Comparison of ENCODE assay signal across 24 mouse cellular contexts in the genomic region with DNA sequence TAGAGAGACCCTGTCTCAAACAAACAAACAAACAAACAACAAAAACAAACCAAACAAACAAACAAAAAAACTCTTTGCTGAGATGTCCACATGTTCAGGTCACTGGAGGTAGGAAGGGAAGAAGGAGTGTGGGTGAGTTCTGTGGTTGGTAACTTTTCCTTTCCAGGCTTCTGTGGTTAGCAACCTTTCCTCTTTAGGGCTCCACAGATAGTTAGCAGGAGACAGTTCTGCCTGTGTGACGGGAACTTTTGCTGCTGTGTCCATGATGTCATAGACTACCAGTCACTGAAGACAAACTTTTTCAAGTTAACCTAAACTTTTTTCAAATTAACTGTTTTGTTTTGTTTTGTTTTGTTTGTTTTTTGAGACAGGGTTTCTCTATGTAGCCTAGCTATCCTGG.
"Had no signal": no experiment of that assay in that cellular context is flagged by ENCODE, and none has a peak within 500 bp of the region (broad histone marks: within the 10 kb centered on the region; RNA-seq: fewer than 3 reads in every experiment).

No protein-coding gene starts in this region.

- H3K36me3 ChIP-seq: heart, embryonic 13.5 days; heart, embryonic 15.5 days; hindbrain, embryonic 13.5 days; hindbrain, embryonic 15.5 days; kidney, embryonic 15.5 days; limb, embryonic 13.5 days; limb, embryonic 15.5 days; liver, embryonic 12.5 days had no signal

- H3K4me1 ChIP-seq: heart, embryonic 13.5 days; heart, embryonic 15.5 days; hindbrain, embryonic 13.5 days; hindbrain, embryonic 15.5 days; kidney, embryonic 15.5 days; limb, embryonic 13.5 days; limb, embryonic 15.5 days; liver, embryonic 12.5 days had no signal

- H3K9me3 ChIP-seq: heart, embryonic 13.5 days; heart, embryonic 15.5 days; hindbrain, embryonic 13.5 days; hindbrain, embryonic 15.5 days; kidney, embryonic 15.5 days; limb, embryonic 13.5 days; limb, embryonic 15.5 days; liver, embryonic 12.5 days had no signal

- H3K27me3 ChIP-seq: heart, embryonic 13.5 days; heart, embryonic 15.5 days; hindbrain, embryonic 13.5 days; hindbrain, embryonic 15.5 days; kidney, embryonic 15.5 days; limb, embryonic 13.5 days; limb, embryonic 15.5 days had no signal

- H3K4me3 ChIP-seq: heart, adult 2 months; heart, embryonic 13.5 days; heart, embryonic 15.5 days; hindbrain, embryonic 13.5 days; hindbrain, embryonic 15.5 days; kidney, embryonic 15.5 days; limb, embryonic 13.5 days; limb, embryonic 15.5 days; liver, embryonic 12.5 days had no signal

- ATAC-seq: hindbrain, postnatal 0 days; intestine, embryonic 16.5 days; liver, embryonic 12.5 days had no signal

- H3K9ac ChIP-seq: heart, embryonic 13.5 days; heart, embryonic 15.5 days; hindbrain, embryonic 13.5 days; hindbrain, embryonic 15.5 days; kidney, embryonic 15.5 days; limb, embryonic 13.5 days; limb, embryonic 15.5 days; liver, embryonic 12.5 days had no signal

- H3K4me2 ChIP-seq: heart, embryonic 11.5 days; heart, embryonic 13.5 days; heart, embryonic 15.5 days; hindbrain, embryonic 13.5 days; hindbrain, embryonic 15.5 days; kidney, embryonic 15.5 days; limb, embryonic 13.5 days; limb, embryonic 15.5 days; liver, embryonic 12.5 days had no signal

- H3K27ac ChIP-seq: heart, adult 2 months; heart, embryonic 13.5 days; heart, embryonic 15.5 days; hindbrain, embryonic 13.5 days; hindbrain, embryonic 15.5 days; hindbrain, postnatal 0 days; kidney, embryonic 15.5 days; kidney, postnatal 0 days; limb, embryonic 13.5 days; limb, embryonic 15.5 days; liver, embryonic 12.5 days had no signal

- DNase-seq: gastrocnemius, postnatal 10 days; gastrocnemius, postnatal 36 days; heart, adult 2 months; heart, postnatal 4 days; kidney, adult 11 months; kidney, adult 2 months; kidney, adult 9 months; kidney, postnatal 14 days; kidney, postnatal 36 days; layer of hippocampus, adult 9-11 months; layer of hippocampus, postnatal 36 days; left cerebral cortex, postnatal 4 days had no signal
